Mouse (Mus musculus): ENCODE data around the gene Rara.

Rara gene

GRCm38 (mm10) chr11:99010706-99011105, 83.1 kb downstream of the Rara start:
- TF ChIP-seq CTCF (conservative IDR thresholded peaks at IDR 0.05; ENCODE audit: low read length) (no peak), POU5F1 (IDR thresholded peaks at IDR 0.05; ENCODE audit: borderline replicate concordance, low read length) (no peak), NANOG (IDR thresholded peaks at IDR 0.05; ENCODE audit: borderline replicate concordance, low read length) (no peak)
- Histone ChIP-seq H3K27me3 (ENCODE audit: insufficient read depth, low read length) (no peaks in the 10 kb centered on the region), H3K36me3 (ENCODE audit: insufficient read depth, low read length) (peaks cover 100% of the 10 kb centered on the region), H3K4me1 (replicated peaks; ENCODE audit: low read depth, low read length) (peaks cover under 1% of the 10 kb centered on the region; the same call in 1 of the 2 replicates), H3K4me3 (replicated peaks; ENCODE audit: low read length) (no peak overlapping the region), H3K9me3 (ENCODE audit: low read length) (no peaks in the 10 kb centered on the region)

- Histone ChIP-seq H3K9me3 (ENCODE audit: low read length) (no peaks in the 10 kb centered on the region), H3K36me3 (ENCODE audit: insufficient read depth, low read length) (peaks cover 100% of the 10 kb centered on the region), H3K27me3 (ENCODE audit: insufficient read depth, low read length) (no peaks in the 10 kb centered on the region), H3K4me1 (replicated peaks; ENCODE audit: low read depth, low read length) (peaks cover 13% of the 10 kb centered on the region), H3K4me3 (replicated peaks; ENCODE audit: low read length) (no peak overlapping the region)
- TF ChIP-seq CTCF (conservative IDR thresholded peaks at IDR 0.05; ENCODE audit: low read length) (no peak), NANOG (IDR thresholded peaks at IDR 0.05; ENCODE audit: borderline replicate concordance, low read length) (no peak), POU5F1 (IDR thresholded peaks at IDR 0.05; ENCODE audit: borderline replicate concordance, low read length) (no peak)
Measured at GRCm38 (mm10) chr11:99013856-99014255, 86.2 kb downstream of the Rara start.

GRCm38 (mm10) chr11:99019844-99020243, 92.2 kb downstream of the Rara start:
- no peaks in the 10 kb centered on the region for H3K27me3 ChIP-seq (ENCODE audit: insufficient read depth, low read length)
- no peak overlapping the region for H3K4me3 ChIP-seq (replicated peaks; ENCODE audit: low read length)
- H3K36me3 ChIP-seq (ENCODE audit: insufficient read depth, low read length), result peaks cover 86% of the 10 kb centered on the region
- TF ChIP-seq CTCF (conservative IDR thresholded peaks at IDR 0.05; ENCODE audit: low read length) (no peak), NANOG (IDR thresholded peaks at IDR 0.05; ENCODE audit: borderline replicate concordance, low read length) (no peak), POU5F1 (IDR thresholded peaks at IDR 0.05; ENCODE audit: borderline replicate concordance, low read length) (no peak)
- H3K4me1 ChIP-seq (replicated peaks; ENCODE audit: low read depth, low read length), result peaks cover 49% of the 10 kb centered on the region
- no peaks in the 10 kb centered on the region for H3K9me3 ChIP-seq (ENCODE audit: low read length)

GRCm38 (mm10) chr11:99022384-99022933, 94.8 kb downstream of the Rara start:
- no peaks in the 10 kb centered on the region for H3K27me3 ChIP-seq (ENCODE audit: insufficient read depth, low read length)
- peak overlapping the region; percentile 97 for H3K4me3 ChIP-seq (replicated peaks; ENCODE audit: low read length)
- H3K9me3 ChIP-seq (ENCODE audit: low read length), result no peaks in the 10 kb centered on the region
- H3K36me3 ChIP-seq (ENCODE audit: insufficient read depth, low read length), result peaks cover 60% of the 10 kb centered on the region
- no peak for TF ChIP-seq CTCF (conservative IDR thresholded peaks at IDR 0.05; ENCODE audit: low read length)
- no peak for TF ChIP-seq NANOG (IDR thresholded peaks at IDR 0.05; ENCODE audit: borderline replicate concordance, low read length)
- no peak for TF ChIP-seq POU5F1 (IDR thresholded peaks at IDR 0.05; ENCODE audit: borderline replicate concordance, low read length)
- peaks cover 61% of the 10 kb centered on the region for H3K4me1 ChIP-seq (replicated peaks; ENCODE audit: low read depth, low read length)

GRCm38 (mm10) chr11:99023094-99023493, 95.5 kb downstream of the Rara start:
- H3K27me3 ChIP-seq (ENCODE audit: insufficient read depth, low read length), result no peaks in the 10 kb centered on the region
- no peak for TF ChIP-seq POU5F1 (IDR thresholded peaks at IDR 0.05; ENCODE audit: borderline replicate concordance, low read length)
- TF ChIP-seq NANOG (IDR thresholded peaks at IDR 0.05; ENCODE audit: borderline replicate concordance, low read length), result no peak
- TF ChIP-seq CTCF (conservative IDR thresholded peaks at IDR 0.05; ENCODE audit: low read length), result no peak

GRCm38 (mm10) chr11:99023500-99024467, 96.2 kb downstream of the Rara start, which contains the start of gene Top2a:
Top2a (minus strand) TSS chr11:99024189.
- H3K4me3 ChIP-seq (replicated peaks; ENCODE audit: low read length), result peak within 1 kb of the TSS; percentile 97
- TF ChIP-seq POU5F1 (IDR thresholded peaks at IDR 0.05; ENCODE audit: borderline replicate concordance, low read length) (no peak), NANOG (IDR thresholded peaks at IDR 0.05; ENCODE audit: borderline replicate concordance, low read length) (no peak)
- no peaks in the 10 kb centered on the region for H3K27me3 ChIP-seq (ENCODE audit: insufficient read depth, low read length)
- H3K9me3 ChIP-seq (ENCODE audit: low read length), result no peaks in the 10 kb centered on the region
- H3K36me3 ChIP-seq (ENCODE audit: insufficient read depth, low read length), result peaks cover 46% of the 10 kb centered on the region
- peaks cover 61% of the 10 kb centered on the region for H3K4me1 ChIP-seq (replicated peaks; ENCODE audit: low read depth, low read length)

More at GRCm38 (mm10) chr11:99023094-99023493, 95.5 kb downstream of the Rara start:
- H3K9me3 ChIP-seq (ENCODE audit: low read length), result no peaks in the 10 kb centered on the region
- peaks cover 53% of the 10 kb centered on the region for H3K36me3 ChIP-seq (ENCODE audit: insufficient read depth, low read length)
- H3K4me3 ChIP-seq (replicated peaks; ENCODE audit: low read length), result peak overlapping the region; percentile 97
- peaks cover 58% of the 10 kb centered on the region for H3K4me1 ChIP-seq (replicated peaks; ENCODE audit: low read depth, low read length)

All from E14TG2a.4 (cell line).